Mouse (Mus musculus): ENCODE results near the gene Polr3b.
A peak's percentile ranks its signal among the peaks of the same experiment; 100 is the strongest.

The Polr3b gene

GRCm38 (mm10) chr10:84675653-84676052 lies 53.6 kb downstream of the Polr3b start:
- no peak for DNase-seq

GRCm38 (mm10) chr10:84676511-84676910 lies 54.4 kb downstream of the Polr3b start:
- no peak for DNase-seq

GRCm38 (mm10) chr10:84677871-84678270 lies 55.8 kb downstream of the Polr3b start:
- no peak for DNase-seq

GRCm38 (mm10) chr10:84678441-84678840 lies 56.3 kb downstream of the Polr3b start:
- no peak for DNase-seq

- no peak for DNase-seq
These were observed 63.5 kb downstream of the Polr3b start for GRCm38 (mm10) chr10:84685444-84686121.

- DNase-seq: peak; percentile 28 to 42
These were observed 64.0 kb downstream of the Polr3b start for GRCm38 (mm10) chr10:84686122-84686497.

- DNase-seq: peak in 1 of 2 experiments; percentile 10
These were observed 64.6 kb downstream of the Polr3b start for GRCm38 (mm10) chr10:84686705-84687104.

GRCm38 (mm10) chr10:84687736-84688135 lies 65.6 kb downstream of the Polr3b start:
- DNase-seq: no peak

- no peak for DNase-seq
These were observed 67.8 kb downstream of the Polr3b start for GRCm38 (mm10) chr10:84689846-84690245.

GRCm38 (mm10) chr10:84690818-84691217 lies 68.7 kb downstream of the Polr3b start:
- DNase-seq: no peak

- DNase-seq: no peak
These were observed 69.6 kb downstream of the Polr3b start for GRCm38 (mm10) chr10:84691692-84692091.

GRCm38 (mm10) chr10:84693841-84694638 lies 71.9 kb downstream of the Polr3b start:
- DNase-seq: no peak

- DNase-seq: no peak
These were observed 78.3 kb downstream of the Polr3b start for GRCm38 (mm10) chr10:84700236-84700987.

- no peak for DNase-seq
These were observed 79.0 kb downstream of the Polr3b start for GRCm38 (mm10) chr10:84701110-84701509.

- no peak for DNase-seq
These were observed 80.0 kb downstream of the Polr3b start for GRCm38 (mm10) chr10:84702115-84702514.

GRCm38 (mm10) chr10:84704594-84704993 lies 82.5 kb downstream of the Polr3b start:
- DNase-seq: no peak

GRCm38 (mm10) chr10:84705234-84705633 lies 83.1 kb downstream of the Polr3b start:
- no peak for DNase-seq

GRCm38 (mm10) chr10:84706543-84706942 lies 84.5 kb downstream of the Polr3b start:
- no peak for DNase-seq

GRCm38 (mm10) chr10:84707226-84707625 lies 85.1 kb downstream of the Polr3b start:
- DNase-seq: peak; percentile 16 to 58

- no peak for DNase-seq
These were observed 85.8 kb downstream of the Polr3b start for GRCm38 (mm10) chr10:84707752-84708530.

GRCm38 (mm10) chr10:84710192-84710591 lies 88.1 kb downstream of the Polr3b start:
- DNase-seq: no peak

- DNase-seq: no peak
These were observed 88.7 kb downstream of the Polr3b start for GRCm38 (mm10) chr10:84710827-84711226.

- DNase-seq: no peak
These were observed 89.4 kb downstream of the Polr3b start for GRCm38 (mm10) chr10:84711479-84711878.
